Mouse (Mus musculus) left cerebral cortex, adult 18-20 months (tissue): ENCODE data around the gene Dars2. TPM values are rescaled to one million over a fixed set of nuclear protein-coding genes. Genes with fewer than 3 reads are reported as not detected.

Experiments
- total RNA-seq, 2 experiments: library from RNA; stranded (reverse); gene quantifications; 2 replicates each; pipeline ENCODE4 v1.2.3; 2021

Gene Dars2
- total RNA-seq, 2 experiments from 2014 or later: 20.0 to 20.4 TPM

Other genes starting within 250 kb of the Dars2 start
- gene Rc3h1, start 164.2 kb downstream of the Dars2 start, total RNA-seq: 10 to 100 TPM; 37.6 to 41.5 TPM
- gene Serpinc1, start 92.1 kb downstream of the Dars2 start, total RNA-seq: under 1 TPM; 0.19 to 0.21 TPM
- gene Zbtb37, start 35.8 kb downstream of the Dars2 start, total RNA-seq: 10 to 100 TPM; 15.0 to 21.3 TPM
- 1 to 10 TPM; 1.6 to 2.1 TPM for gene Cenpl, start 55 bp upstream of the Dars2 start, total RNA-seq
- gene Klhl20, start 60.9 kb upstream of the Dars2 start, total RNA-seq: 10 to 100 TPM; 15.2 to 16.9 TPM
- 10 to 100 TPM; 85.6 to 89.2 TPM for gene Ankrd45, start 72.0 kb upstream of the Dars2 start, total RNA-seq
- gene Tex50, start 88.7 kb upstream of the Dars2 start, total RNA-seq: not detected
- gene Prdx6, start 180.6 kb upstream of the Dars2 start, total RNA-seq: 100 to 1,000 TPM; 311 to 324 TPM